9 mouse cellular contexts compared by ENCODE assay signal in the genomic region with DNA sequence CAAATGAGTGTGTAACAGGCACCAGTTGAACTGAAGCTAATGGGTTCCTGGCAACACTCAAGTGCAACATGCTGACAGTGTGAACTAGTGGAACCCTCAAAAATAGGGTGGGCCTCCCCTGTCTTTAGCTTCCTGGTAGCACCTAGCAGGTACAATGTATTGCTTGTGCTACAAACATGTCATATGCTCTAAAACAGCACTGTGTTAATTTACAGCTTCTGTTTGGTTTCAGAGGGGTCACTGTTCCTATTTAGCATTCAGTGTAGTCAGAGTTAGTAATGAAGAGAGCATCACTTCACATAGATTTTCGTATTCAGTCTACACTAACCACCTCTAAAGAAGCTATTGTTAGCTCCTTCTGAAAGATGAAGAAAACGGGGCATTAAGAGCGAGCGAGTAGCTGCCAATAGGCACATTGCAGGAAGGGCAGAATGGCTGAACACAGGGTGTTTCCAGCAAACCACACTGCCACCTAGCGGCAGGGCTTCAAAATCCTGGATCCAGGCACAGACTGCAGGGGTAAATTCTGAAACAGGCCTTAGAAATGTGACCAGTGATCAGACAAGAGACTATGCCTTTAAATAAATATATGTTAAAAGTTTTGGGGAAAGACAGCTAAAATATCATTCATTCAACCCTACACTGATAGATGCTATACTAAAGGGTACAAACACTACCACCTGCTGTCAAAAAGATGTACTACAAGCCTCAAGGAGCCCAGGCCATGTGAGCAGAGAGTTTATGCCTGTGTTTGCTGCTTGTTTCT. TPM values are rescaled to one million over a fixed set of nuclear protein-coding genes. Genes with fewer than 3 reads are reported as not detected.
DNase-seq lines count a peak whose midpoint lies in the region; ATAC-seq and TF ChIP-seq lines count a peak whose summit lies in the region.
"Had no signal": no experiment of that assay in that cellular context is flagged by ENCODE, and none has a peak within 500 bp of the region (broad histone marks: within the 10 kb centered on the region; RNA-seq: fewer than 3 reads in every experiment).

No protein-coding gene starts in this region.

- H3K79me2 ChIP-seq in CH12.LX (replicated peaks; ENCODE audit: control insufficient read depth, extremely low read depth, insufficient read depth, poor library complexity, severe bottlenecking): no peaks in the 10 kb centered on the region

- TF ChIP-seq RAD21 in CH12.LX (IDR thresholded peaks at IDR 0.05; ENCODE audit: low read depth, low read length): peak; percentile 71

- peaks cover 16 to 32% of the 10 kb centered on the region in 2 experiments for H3K4me1 ChIP-seq in CH12.LX (ENCODE audit: control insufficient read depth in 1 of 2, insufficient read depth in 2 of 2)
- no peaks in the 10 kb centered on the region for H3K4me1 ChIP-seq in forebrain, embryonic 12.5 days
- H3K4me1 ChIP-seq in liver, postnatal 0 days (ENCODE audit: insufficient read depth): peaks cover 15% of the 10 kb centered on the region; the same call in 1 of the 2 replicates
- no peaks in the 10 kb centered on the region for H3K4me1 ChIP-seq in neural tube, embryonic 14.5 days (ENCODE audit: control insufficient read depth, insufficient read depth, low read length)
- no peaks in the 10 kb centered on the region for H3K4me1 ChIP-seq in testis, adult 2 months (ENCODE audit: control insufficient read depth, insufficient read depth, low read length)
- H3K4me1 ChIP-seq: liver, embryonic 15.5 days had no signal

- no peak overlapping the region for H3K4me3 ChIP-seq in CH12.LX (replicated peaks in 1 of 3; ENCODE audit: low read depth in 2 of 3, low read length in 2 of 3, poor library complexity in 1 of 3)
- no peak overlapping the region for H3K4me3 ChIP-seq in forebrain, embryonic 12.5 days (replicated peaks)
- no peak overlapping the region for H3K4me3 ChIP-seq in liver, postnatal 0 days (ENCODE audit: low read depth, low read length)
- H3K4me3 ChIP-seq in neural tube, embryonic 14.5 days (ENCODE audit: low read depth, low read length): no peak overlapping the region
- H3K4me3 ChIP-seq in testis, adult 2 months (ENCODE audit: control insufficient read depth, low read depth, low read length): no peak overlapping the region
- H3K4me3 ChIP-seq: liver, embryonic 15.5 days had no signal

- peak; percentile 83 for DNase-seq in CH12.LX (ENCODE audit: extremely low read depth)
- DNase-seq in c-Kit-positive CD71-positive TER-119-negative erythroid progenitor cells, embryonic 14.5 days (ENCODE audit: low read depth): peak; percentile 63
- DNase-seq in heart, postnatal 14 days: peak; percentile 84 to 91
- DNase-seq in large intestine, adult 2 months (ENCODE audit: low read depth, low spot score): peak; percentile 53
- DNase-seq in liver, postnatal 0 days: peak; percentile 87

- no peak for TF ChIP-seq POLR2A in CH12.LX (IDR thresholded peaks at IDR 0.05; ENCODE audit: low read depth, low read length)
- TF ChIP-seq POLR2A in testis, adult 2 months (IDR thresholded peaks at IDR 0.05; ENCODE audit: control insufficient read depth, low read depth, low read length): no peak

- H3K4me2 ChIP-seq in CH12.LX (ENCODE audit: insufficient read depth, low read depth, poor library complexity, severe bottlenecking): peak overlapping the region; percentile 42; the same call in 1 of the 2 replicates
- peak overlapping the region; percentile 30 for H3K4me2 ChIP-seq in forebrain, embryonic 12.5 days
- no peak overlapping the region for H3K4me2 ChIP-seq in liver, postnatal 0 days (ENCODE audit: low read depth, low read length)
- H3K4me2 ChIP-seq in neural tube, embryonic 14.5 days (ENCODE audit: low read depth, low read length): peak overlapping the region; percentile 3; the same call in 1 of the 2 replicates
- H3K4me2 ChIP-seq: liver, embryonic 15.5 days had no signal

- 6% methylated on average over 5 of the region's 5 CpGs for WGBS in forebrain, embryonic 12.5 days
- 3% methylated on average over 5 of the region's 5 CpGs for WGBS in large intestine, adult 2 months
- WGBS in liver, postnatal 0 days (ENCODE audit: insufficient replicate concordance): 3% methylated on average over 5 of the region's 5 CpGs
- WGBS in neural tube, embryonic 14.5 days: 6% methylated on average over 5 of the region's 5 CpGs

- no peaks in the 10 kb centered on the region for H3K9me3 ChIP-seq in CH12.LX (replicated peaks; ENCODE audit: low read length)
- H3K9me3 ChIP-seq in forebrain, embryonic 12.5 days: no peaks in the 10 kb centered on the region
- no peaks in the 10 kb centered on the region for H3K9me3 ChIP-seq in liver, postnatal 0 days (ENCODE audit: low read length)
- no peaks in the 10 kb centered on the region for H3K9me3 ChIP-seq in neural tube, embryonic 14.5 days (ENCODE audit: control insufficient read depth, low read length)
- H3K9me3 ChIP-seq: liver, embryonic 15.5 days had no signal

- intact Hi-C loops in heart, postnatal 14 days (cut with DNase I): loop anchor here (1.0 to 2.0 kb wide), 2 partner anchors 78 to 129 kb away; a partner anchor contains a TSS

- no peaks in the 10 kb centered on the region for H3K36me3 ChIP-seq in CH12.LX (replicated peaks in 1 of 2; ENCODE audit: control insufficient read depth in 1 of 2, insufficient read depth in 1 of 2, low read length in 1 of 2)
- H3K36me3 ChIP-seq in forebrain, embryonic 12.5 days (replicated peaks): no peaks in the 10 kb centered on the region
- no peaks in the 10 kb centered on the region for H3K36me3 ChIP-seq in liver, postnatal 0 days (replicated peaks; ENCODE audit: insufficient read depth, low read length)
- no peaks in the 10 kb centered on the region for H3K36me3 ChIP-seq in neural tube, embryonic 14.5 days (ENCODE audit: control insufficient read depth, insufficient read depth, low read length)
- no peaks in the 10 kb centered on the region for H3K36me3 ChIP-seq in testis, adult 2 months (ENCODE audit: control insufficient read depth, insufficient read depth, low read length)
- H3K36me3 ChIP-seq: liver, embryonic 15.5 days had no signal

- peak; percentile 91 for ATAC-seq in forebrain, embryonic 12.5 days (ENCODE audit: low FRiP score)
- ATAC-seq in liver, postnatal 0 days: peak; percentile 54
- peak; percentile 91 for ATAC-seq in neural tube, embryonic 14.5 days (ENCODE audit: low read depth)

- no peak overlapping the region for H3K27ac ChIP-seq in CH12.LX (ENCODE audit: insufficient read depth, low read depth)
- no peak overlapping the region for H3K27ac ChIP-seq in forebrain, embryonic 12.5 days
- H3K27ac ChIP-seq in liver, postnatal 0 days (ENCODE audit: low read depth): no peak overlapping the region
- no peak overlapping the region for H3K27ac ChIP-seq in neural tube, embryonic 14.5 days (ENCODE audit: low read depth, low read length)
- no peak overlapping the region for H3K27ac ChIP-seq in testis, adult 2 months (ENCODE audit: control insufficient read depth, insufficient read depth, low read depth, low read length)
- H3K27ac ChIP-seq: liver, embryonic 15.5 days had no signal

- no peak for TF ChIP-seq EP300 in CH12.LX (IDR thresholded peaks at IDR 0.05; ENCODE audit: low read length)
- no peak for TF ChIP-seq EP300 in liver, postnatal 0 days (IDR thresholded peaks at IDR 0.05; ENCODE audit: low read depth)

- in situ Hi-C loops in CH12.LX (cut with MboI; ENCODE audit: low pct_ligation_motif_present, low pct_unique_long_range_greater_than_20kb, low sequenced_read_pairs): loop anchor here (5.0 kb wide), 1 partner anchor 91 kb away; a partner anchor contains a TSS

- dilution Hi-C loops in CH12.LX (cut with MboI; ENCODE audit: extremely low pct_ligation_motif_present, extremely low pct_unique_long_range_greater_than_20kb, low sequenced_read_pairs): no loop called here

- TF ChIP-seq CTCF in CH12.LX (conservative IDR thresholded peaks at IDR 0.05 in 1 of 2, IDR thresholded peaks at IDR 0.05 in 1 of 2; ENCODE audit: low read depth in 2 of 2, low read length in 2 of 2): peak; percentile 93 to 97
- peak; percentile 94 for TF ChIP-seq CTCF in liver, postnatal 0 days (IDR thresholded peaks at IDR 0.05; ENCODE audit: low read depth)
- peak; percentile 81 for TF ChIP-seq CTCF in testis, adult 2 months (IDR thresholded peaks at IDR 0.05; ENCODE audit: control insufficient read depth, insufficient read depth, insufficient replicate concordance, low read depth, low read length)

- peaks cover 44% of the 10 kb centered on the region for H3K27me3 ChIP-seq in CH12.LX (replicated peaks)
- H3K27me3 ChIP-seq in forebrain, embryonic 12.5 days: no peaks in the 10 kb centered on the region
- H3K27me3 ChIP-seq in liver, postnatal 0 days (ENCODE audit: insufficient read depth, low read length): no peaks in the 10 kb centered on the region
- no peaks in the 10 kb centered on the region for H3K27me3 ChIP-seq in neural tube, embryonic 14.5 days (ENCODE audit: control insufficient read depth, insufficient read depth, low read length)
- no peaks in the 10 kb centered on the region for H3K27me3 ChIP-seq in testis, adult 2 months (ENCODE audit: control insufficient read depth, insufficient read depth, low read length)
- H3K27me3 ChIP-seq: liver, embryonic 15.5 days had no signal

- H3K9ac ChIP-seq in CH12.LX (ENCODE audit: insufficient read depth, low read depth): no peak overlapping the region
- H3K9ac ChIP-seq in forebrain, embryonic 12.5 days: no peak overlapping the region
- H3K9ac ChIP-seq in liver, postnatal 0 days (replicated peaks): no peak overlapping the region
- no peak overlapping the region for H3K9ac ChIP-seq in neural tube, embryonic 14.5 days (replicated peaks; ENCODE audit: low read depth, low read length)
- H3K9ac ChIP-seq: liver, embryonic 15.5 days had no signal

RNA-seq across cellular contexts. Expression of a gene that starts 13.1 kb away (rescaled TPM):
- total RNA-seq in CH12.LX (2012; rRNA removed) (under 0.01 TPM in 2 replicates), CH12.LX (2014; rRNA removed) (0.04 TPM in 1 of 2 replicates, not detected in the other)
- 0.12 and 0.19 TPM in 2 replicates for polyA plus RNA-seq in CH12.LX (2012; ENCODE audit: insufficient read length, low read depth)
- polyA plus RNA-seq in forebrain, embryonic 12.5 days (2016; fragmentation: Nextera tagmentation; extraction: Ambion mirVana): 0.15 and 0.18 TPM in 2 replicates
- 1 to 10 TPM; 1.7 to 2.4 TPM for total RNA-seq in heart, postnatal 14 days (2021)
- polyA plus RNA-seq in large intestine, adult 2 months (2012; rRNA removed): 0.06 and 0.25 TPM in 2 replicates
- 24.5 and 28.2 TPM in 2 replicates for polyA plus RNA-seq in liver, postnatal 0 days (2015; fragmentation: Nextera tagmentation; extraction: Ambion mirVana)
- 0.15 and 0.32 TPM in 2 replicates for polyA plus RNA-seq in neural tube, embryonic 14.5 days (2014; fragmentation: Nextera tagmentation; extraction: Ambion mirVana)
- polyA plus RNA-seq in testis, adult 2 months (2012; rRNA removed): 7.1 and 8.1 TPM in 2 replicates

RNA-seq across cellular contexts. Expression of a gene that starts 23.5 kb away (rescaled TPM):
- total RNA-seq in CH12.LX (2012; rRNA removed) (not detected in 2 replicates), CH12.LX (2014; rRNA removed) (0.43 and 0.61 TPM in 2 replicates)
- polyA plus RNA-seq in CH12.LX (2012; ENCODE audit: insufficient read length, low read depth): 0.18 and 0.21 TPM in 2 replicates
- not detected in 2 replicates for polyA plus RNA-seq in forebrain, embryonic 12.5 days (2016; fragmentation: Nextera tagmentation; extraction: Ambion mirVana)
- 1 to 10 TPM; 1.5 to 1.9 TPM for total RNA-seq in heart, postnatal 14 days (2021)
- 1.1 and 1.7 TPM in 2 replicates for polyA plus RNA-seq in large intestine, adult 2 months (2012; rRNA removed)
- polyA plus RNA-seq in liver, postnatal 0 days (2015; fragmentation: Nextera tagmentation; extraction: Ambion mirVana): 1.7 and 2.1 TPM in 2 replicates
- not detected in 2 replicates for polyA plus RNA-seq in neural tube, embryonic 14.5 days (2014; fragmentation: Nextera tagmentation; extraction: Ambion mirVana)
- polyA plus RNA-seq in testis, adult 2 months (2012; rRNA removed): 1.6 and 3.2 TPM in 2 replicates
